In genomic region chr11:85301836-85302235, GRCm38 (mm10) we compare ENCODE assay signal across 18 mouse cellular contexts. TPM values are rescaled to one million over a fixed set of nuclear protein-coding genes. Genes with fewer than 3 reads are reported as not detected.
DNase-seq lines count a peak whose midpoint lies in the region; TF ChIP-seq lines count a peak whose summit lies in the region.
"Had no signal": no experiment of that assay in that cellular context is flagged by ENCODE, and none has a peak within 500 bp of the region (broad histone marks: within the 10 kb centered on the region; RNA-seq: fewer than 3 reads in every experiment).

No protein-coding gene starts in this region.

- no peak for TF ChIP-seq EP300 in MEL (IDR thresholded peaks at IDR 0.05; ENCODE audit: low read depth in 1 of 2, low read length in 2 of 2)

- peak; percentile 7 for DNase-seq in heart, adult 11 months
- DNase-seq in heart, adult 9 months (ENCODE audit: low spot score in 2 of 2), result no peak
- DNase-seq in MEL (ENCODE audit: low read depth, low spot score), result no peak
- DNase-seq in thymus, postnatal 10 days (ENCODE audit: low spot score in 2 of 2), result no peak
- DNase-seq: adrenal gland, adult 2 months; adrenal gland, adult 8-10 months; adrenal gland, postnatal 10 days; adrenal gland, postnatal 14 days; adrenal gland, postnatal 25 days; adrenal gland, postnatal 36 days; B cell, adult 2 months; cerebellum, adult 11 months; cerebellum, adult 11-12 months; cerebellum, adult 18-20 months; cerebellum, adult 2 months had no signal

- TF ChIP-seq CTCF in MEL (IDR thresholded peaks at IDR 0.05 in 2 of 3, conservative IDR thresholded peaks at IDR 0.05 in 1 of 3; ENCODE audit: control insufficient read depth in 1 of 3, insufficient read depth in 1 of 3, low read depth in 2 of 3, low read length in 3 of 3, poor library complexity in 1 of 3, severe bottlenecking in 1 of 3), result no peak

- H3K36me3 ChIP-seq in MEL (ENCODE audit: control insufficient read depth in 1 of 2, insufficient read depth in 2 of 2, low read length in 2 of 2), result peaks cover 0 to 11% of the 10 kb centered on the region in 2 experiments; a peak in 2 of 4 replicates
- H3K36me3 ChIP-seq: G1E had no signal

- no peak for TF ChIP-seq POLR2A in MEL (IDR thresholded peaks at IDR 0.05; ENCODE audit: control insufficient read depth in 1 of 2, insufficient read depth in 1 of 2, low read depth in 1 of 2, low read length in 2 of 2, poor library complexity in 1 of 2)

- no peaks in the 10 kb centered on the region for H3K79me2 ChIP-seq in MEL (ENCODE audit: control insufficient read depth, insufficient read depth, low read length, poor library complexity)

- H3K27me3 ChIP-seq in MEL (ENCODE audit: control insufficient read depth in 1 of 2, insufficient read depth in 2 of 2, low read length in 2 of 2), result no peaks in the 10 kb centered on the region
- H3K27me3 ChIP-seq: CH12.LX, Patski had no signal

- peaks cover 7 to 36% of the 10 kb centered on the region in 2 experiments for H3K4me1 ChIP-seq in MEL (ENCODE audit: control insufficient read depth in 1 of 2, insufficient read depth in 2 of 2, low read length in 2 of 2)

- no peak overlapping the region for H3K9ac ChIP-seq in MEL (ENCODE audit: control insufficient read depth, low read depth, low read length, poor library complexity, severe bottlenecking)

- no peak for TF ChIP-seq RAD21 in MEL (IDR thresholded peaks at IDR 0.05; ENCODE audit: low read depth, low read length)

- no peak overlapping the region for H3K4me3 ChIP-seq in MEL (ENCODE audit: control insufficient read depth in 1 of 2, insufficient read depth in 1 of 2, low read depth in 2 of 2, low read length in 2 of 2)

- H3K9me3 ChIP-seq in MEL (replicated peaks; ENCODE audit: insufficient read depth, low read length), result no peaks in the 10 kb centered on the region
- H3K9me3 ChIP-seq: G1E had no signal

- no peak overlapping the region for H3K27ac ChIP-seq in MEL (ENCODE audit: control insufficient read depth, low read depth, low read length)

TF ChIP-seq in MEL, 35 proteins besides CTCF, POLR2A, EP300 and RAD21:
- peak; percentile 52 for TF ChIP-seq ZNF384 (IDR thresholded peaks at IDR 0.05; ENCODE audit: low read depth, low read length)
- no peak for TF ChIP-seq CHD2 (IDR thresholded peaks at IDR 0.05; ENCODE audit: low read length)
- no peak for TF ChIP-seq KAT2A (conservative IDR thresholded peaks at IDR 0.05; ENCODE audit: low read depth, low read length)
- TF ChIP-seq MEF2A (IDR thresholded peaks at IDR 0.05; ENCODE audit: extremely low read depth, insufficient replicate concordance, low read depth, low read length, poor library complexity, severe bottlenecking), result no peak
- peak; percentile 81; the same call in 1 of the 2 replicates for TF ChIP-seq JUND (IDR thresholded peaks at IDR 0.05; ENCODE audit: low read depth, low read length)
- TF ChIP-seq HCFC1 (IDR thresholded peaks at IDR 0.05; ENCODE audit: low read depth, low read length), result no peak
- no peak for TF ChIP-seq UBTF (IDR thresholded peaks at IDR 0.05; ENCODE audit: borderline replicate concordance, insufficient read depth, low read depth, low read length)
- TF ChIP-seq BHLHE40 (IDR thresholded peaks at IDR 0.05; ENCODE audit: borderline replicate concordance, low read depth, low read length), result no peak

RNA-seq across cellular contexts. Expression of gene Ppm1d, which starts 9.2 kb away (rescaled TPM):
- 13.3 and 14.9 TPM in 2 replicates for total RNA-seq in MEL (2012; rRNA removed)
- polyA plus RNA-seq in MEL (2012; ENCODE audit: insufficient read depth in 1 of 2, insufficient read length in 2 of 2, low read depth in 1 of 2, low replicate concordance in 2 of 2, missing spikeins in 1 of 2), result 10 to 100 TPM in 1 of 2 experiments, not detected in 1; 15.5 TPM

RNA-seq across cellular contexts. Expression of gene Bcas3, which starts 51.1 kb away (rescaled TPM):
- 5.9 and 8.6 TPM in 2 replicates for total RNA-seq in MEL (2012; rRNA removed)
- 10 to 100 TPM in 1 of 2 experiments, not detected in 1; 14.7 TPM for polyA plus RNA-seq in MEL (2012; ENCODE audit: insufficient read depth in 1 of 2, insufficient read length in 2 of 2, low read depth in 1 of 2, low replicate concordance in 2 of 2, missing spikeins in 1 of 2)
